Mouse (Mus musculus): Measurements from ENCODE around the gene Aco2. TPM values are rescaled to one million over a fixed set of nuclear protein-coding genes. Genes with fewer than 3 reads are reported as not detected.

The Aco2 gene
- total RNA-seq, 2 experiments from 2014 or later, result 126 to 180 TPM

DNA sequence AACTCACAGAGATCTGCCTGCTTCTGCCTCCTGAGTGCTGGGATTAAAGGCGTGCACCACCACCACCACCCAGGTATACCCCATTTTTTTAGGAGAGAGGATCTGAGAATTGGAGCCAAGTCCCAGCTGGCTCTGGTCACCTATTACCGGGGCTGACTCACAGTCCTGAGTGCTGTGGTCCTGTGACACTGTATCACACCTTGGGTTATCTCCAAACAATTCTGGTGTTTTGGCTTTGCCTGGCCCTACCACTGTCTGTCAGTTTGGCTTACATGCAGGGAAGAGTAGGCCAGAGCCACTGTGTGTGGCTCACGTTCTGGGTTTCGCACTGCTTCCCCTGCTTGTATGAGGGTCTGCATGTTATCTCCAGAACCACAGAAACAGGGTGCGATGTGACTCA is 68.1 kb downstream of the Aco2 start:
- no peak for ATAC-seq (replicated peaks; ENCODE audit: poor library complexity, severe bottlenecking)

DNA sequence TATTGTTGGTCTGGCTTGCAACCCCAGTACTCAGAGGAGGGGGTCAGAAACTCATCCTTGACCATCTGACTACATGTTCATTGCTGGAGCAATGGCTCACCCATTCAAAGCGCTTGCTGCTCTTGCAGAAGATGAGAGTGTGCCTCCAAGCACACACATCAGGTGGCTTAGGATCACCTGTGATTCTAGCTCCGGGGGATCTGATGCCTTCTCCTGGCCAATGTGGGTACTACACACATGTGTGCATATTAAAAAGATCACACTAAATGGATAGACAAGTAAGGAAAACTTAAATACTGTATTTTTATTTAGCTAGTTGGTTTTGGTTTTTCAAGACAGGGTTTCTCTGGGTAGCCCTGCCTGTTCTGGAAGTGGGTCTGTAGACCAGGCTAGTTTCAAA is 68.9 kb downstream of the Aco2 start:
- ATAC-seq (replicated peaks; ENCODE audit: poor library complexity, severe bottlenecking), result no peak

DNA sequence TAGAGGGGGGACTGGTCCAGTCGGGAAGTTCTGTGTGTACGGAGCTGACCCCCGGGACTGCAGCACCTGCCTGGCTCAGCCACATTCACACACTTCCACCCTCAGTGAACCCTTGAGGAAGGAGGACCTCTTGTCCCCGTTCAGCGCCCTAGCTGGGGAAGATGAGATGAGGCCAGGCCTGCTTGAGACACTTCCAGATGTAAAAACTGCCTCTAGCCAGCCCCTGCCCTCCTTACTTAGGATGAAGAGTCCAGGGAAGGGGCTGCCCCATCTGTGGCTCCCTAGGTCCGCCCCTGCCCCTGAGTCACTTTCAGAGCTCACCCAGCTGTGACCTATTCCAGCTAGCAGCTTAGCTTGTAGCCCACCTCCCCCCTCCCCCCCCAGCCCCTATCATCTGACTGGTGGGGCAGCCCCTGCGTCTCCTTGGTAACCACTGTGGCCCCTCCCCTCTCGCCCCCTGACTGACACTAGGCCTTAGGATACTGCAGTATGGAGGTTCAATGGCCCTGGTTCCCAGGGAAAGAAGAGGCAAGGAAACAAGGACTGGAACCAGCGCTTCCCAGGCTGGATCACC is 71.2 kb downstream of the Aco2 start:
- no peak for ATAC-seq (replicated peaks; ENCODE audit: poor library complexity, severe bottlenecking)

DNA sequence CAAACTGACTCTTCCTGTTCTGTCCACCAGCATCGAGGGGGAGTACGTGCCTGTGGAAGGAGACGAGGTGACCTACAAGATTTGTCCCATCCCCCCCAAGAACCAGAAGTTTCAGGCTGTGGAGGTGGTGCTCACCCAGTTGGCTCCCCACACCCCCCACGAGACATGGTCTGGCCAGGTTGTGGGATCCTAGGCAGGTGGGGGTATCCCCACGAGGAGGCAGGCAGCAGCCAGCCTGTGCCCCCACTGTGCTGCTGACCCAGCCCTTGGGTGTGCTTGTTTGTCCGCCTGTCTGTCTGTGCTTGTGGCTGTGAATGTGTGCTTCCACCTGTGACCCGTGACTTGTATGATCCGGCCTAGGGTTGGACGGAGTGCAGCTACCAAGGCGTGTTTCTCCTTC is 77.0 kb downstream of the Aco2 start:
- no peak for ATAC-seq (replicated peaks; ENCODE audit: poor library complexity, severe bottlenecking)

DNA sequence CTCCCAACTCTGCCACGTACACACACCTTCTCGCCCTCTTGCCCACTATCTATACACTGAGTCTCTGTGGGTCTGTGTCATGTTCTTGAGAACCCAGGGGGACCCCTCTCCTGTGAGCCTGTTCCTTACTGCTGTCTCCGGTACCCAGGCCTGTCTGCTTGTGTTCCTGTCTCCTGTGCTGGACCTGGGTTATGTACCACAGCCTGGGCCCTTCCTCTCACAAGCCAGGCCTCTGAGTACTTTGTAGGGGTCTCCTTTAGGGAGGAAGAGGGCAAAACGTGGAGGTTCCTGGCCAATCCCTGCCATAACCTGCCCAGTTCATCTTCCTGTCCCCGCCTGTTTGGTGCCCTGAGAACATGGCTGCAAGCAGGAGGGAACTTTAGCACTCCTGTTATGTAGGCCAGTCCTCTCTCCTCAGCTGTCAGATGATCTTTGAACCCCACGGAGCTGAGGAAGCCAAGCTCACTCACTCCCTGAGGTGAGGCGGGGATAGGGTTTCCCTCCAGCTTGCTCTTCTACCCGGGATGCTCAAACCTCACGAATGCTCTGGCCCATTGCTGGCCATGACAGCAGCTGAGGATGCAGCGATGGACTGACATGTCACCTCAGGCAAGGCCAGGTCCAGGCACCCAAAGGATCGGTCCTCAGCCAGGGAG is 77.5 kb downstream of the Aco2 start:
- no peak for ATAC-seq (replicated peaks; ENCODE audit: poor library complexity, severe bottlenecking)

DNA sequence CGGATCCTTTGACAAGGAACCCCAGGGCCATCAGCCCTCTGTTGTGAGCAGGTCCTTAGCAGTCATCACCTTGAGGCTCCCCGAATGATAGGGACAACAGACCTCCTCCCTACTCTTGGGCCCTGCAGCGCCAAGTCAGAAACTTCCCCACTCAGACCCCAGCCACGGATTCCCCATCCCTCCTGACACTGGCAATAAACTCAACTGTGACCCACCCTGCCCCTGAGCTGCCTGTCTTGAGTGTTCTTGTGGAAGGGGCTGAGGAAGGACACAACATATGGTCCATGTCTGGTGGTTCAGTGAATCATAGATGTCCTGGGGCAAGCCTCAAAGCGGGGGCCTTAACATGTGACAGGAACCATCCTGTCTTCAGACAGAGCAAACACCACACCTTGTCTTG is 78.6 kb downstream of the Aco2 start:
- no peak for ATAC-seq (replicated peaks; ENCODE audit: poor library complexity, severe bottlenecking)

DNA sequence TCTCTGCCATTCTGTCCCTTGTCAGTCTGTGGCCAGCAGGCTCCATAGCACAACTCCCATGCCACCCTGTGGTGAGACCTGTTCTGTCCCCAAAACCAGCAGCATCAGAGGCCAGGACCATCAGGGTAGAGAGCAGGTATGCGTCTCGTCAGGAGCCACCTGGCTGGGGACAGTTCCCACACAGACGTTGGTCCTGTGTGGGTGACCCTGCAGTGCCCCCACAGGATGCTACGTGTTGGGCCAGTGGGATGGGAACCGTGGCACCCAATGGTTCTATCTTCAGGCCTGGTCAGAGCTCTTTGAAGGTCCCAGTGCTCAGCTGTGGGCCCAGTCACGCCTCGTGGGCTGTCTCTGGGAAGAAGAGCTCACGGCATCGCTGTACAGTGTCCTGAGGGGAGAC is 79.0 kb downstream of the Aco2 start:
- ATAC-seq (replicated peaks; ENCODE audit: poor library complexity, severe bottlenecking), result no peak

DNA sequence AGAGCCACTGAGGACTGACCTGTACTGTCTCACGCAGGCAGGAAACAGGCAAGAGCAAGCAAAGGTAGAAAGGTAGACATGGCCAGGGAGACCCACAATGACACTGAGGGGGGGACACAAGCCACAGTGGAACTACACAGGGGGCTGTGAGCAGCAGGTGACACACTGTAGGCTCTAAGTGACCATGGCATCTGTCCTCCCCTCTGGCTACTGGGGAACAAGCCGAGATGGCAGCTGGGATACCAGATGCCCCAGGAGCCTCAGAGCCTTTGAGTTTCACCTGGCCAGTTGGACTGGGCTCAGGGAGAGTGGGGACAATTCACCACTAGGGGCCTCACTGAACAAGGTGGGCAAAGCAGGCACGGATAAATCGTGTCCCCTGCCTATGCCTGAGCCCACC is 80.2 kb downstream of the Aco2 start:
- no peak for ATAC-seq (replicated peaks; ENCODE audit: poor library complexity, severe bottlenecking)

DNA sequence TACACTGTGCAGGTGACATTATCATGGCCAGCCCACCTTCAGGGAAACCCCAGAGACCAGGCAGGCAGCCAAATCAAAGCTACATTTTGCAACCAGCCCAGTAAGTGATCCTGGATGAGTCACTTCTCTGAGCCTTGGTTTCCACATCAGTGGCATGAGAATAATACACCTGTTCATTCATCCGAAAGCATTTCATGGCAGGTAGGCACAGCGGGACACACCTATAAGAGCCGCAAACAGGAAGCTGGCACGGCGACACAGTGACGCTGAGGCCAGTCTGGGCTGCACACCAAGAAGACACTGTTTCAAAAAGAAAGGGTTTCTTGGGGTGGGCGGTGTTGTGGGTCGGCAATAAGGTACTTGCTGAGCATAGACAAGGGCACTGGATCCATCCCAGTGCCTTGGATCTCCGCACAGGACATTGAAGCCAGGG is 82.1 kb downstream of the Aco2 start:
- ATAC-seq (replicated peaks; ENCODE audit: poor library complexity, severe bottlenecking), result no peak

DNA sequence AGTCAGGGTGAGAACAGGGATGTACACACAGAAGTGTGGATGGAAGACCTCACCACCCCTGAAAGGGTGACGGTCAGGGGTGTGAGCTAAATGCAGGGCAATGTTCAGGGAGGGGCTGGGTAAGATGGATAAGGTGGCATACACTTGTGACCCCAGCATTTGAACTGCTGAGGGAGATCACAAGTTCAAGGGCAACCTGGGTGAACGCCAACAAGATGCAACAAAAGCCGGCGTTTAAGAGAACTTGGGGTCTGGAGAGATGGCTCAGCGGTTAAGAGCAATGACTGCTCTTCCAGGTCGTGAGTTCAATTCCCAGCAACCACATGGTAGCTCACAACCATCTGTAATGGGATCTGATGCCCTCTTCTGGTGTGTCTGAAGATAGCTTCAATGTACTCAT is 82.6 kb downstream of the Aco2 start:
- ATAC-seq (replicated peaks; ENCODE audit: poor library complexity, severe bottlenecking), result no peak

DNA sequence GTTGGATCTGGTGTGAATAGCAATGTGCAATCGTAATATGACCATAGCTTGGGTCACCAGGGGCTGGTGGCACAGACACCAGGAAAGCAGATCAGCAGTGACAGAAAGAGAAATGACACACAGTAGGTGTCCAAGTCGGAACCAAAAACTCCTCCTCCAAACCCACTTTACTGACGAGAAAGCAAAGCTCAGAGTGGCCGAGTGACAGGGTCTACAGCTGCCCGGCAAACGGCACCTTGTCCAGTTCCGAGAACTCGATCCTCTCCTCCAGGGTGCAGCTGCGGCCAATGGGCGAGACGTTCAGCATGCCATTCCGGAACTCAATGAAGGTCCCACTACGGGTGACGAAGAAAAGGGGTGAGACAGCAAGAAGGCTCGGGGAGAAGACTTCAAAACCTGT is 83.3 kb downstream of the Aco2 start:
- ATAC-seq (replicated peaks; ENCODE audit: poor library complexity, severe bottlenecking), result no peak

DNA sequence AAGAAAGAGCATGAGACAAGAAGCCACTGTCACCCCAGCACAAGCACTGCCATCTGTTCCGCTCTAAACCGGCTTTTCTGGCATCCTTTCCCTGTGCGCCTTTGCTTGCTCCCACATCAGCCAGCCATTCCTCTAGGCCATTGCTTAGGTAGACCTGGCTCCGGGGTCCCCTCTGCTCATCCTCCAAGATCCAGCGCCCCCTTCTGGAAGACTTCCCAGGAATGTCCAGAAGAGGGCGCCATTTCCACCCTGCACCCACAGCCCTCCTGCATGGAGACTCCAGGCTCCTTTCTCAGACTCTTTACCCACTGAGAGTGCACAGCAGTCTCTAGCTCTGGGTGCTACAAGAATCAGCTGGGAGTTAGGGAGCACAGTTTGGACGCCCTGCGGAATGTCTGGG is 84.3 kb downstream of the Aco2 start:
- peak; percentile 16; the same call in 1 of the 2 replicates for ATAC-seq (replicated peaks; ENCODE audit: poor library complexity, severe bottlenecking)

DNA sequence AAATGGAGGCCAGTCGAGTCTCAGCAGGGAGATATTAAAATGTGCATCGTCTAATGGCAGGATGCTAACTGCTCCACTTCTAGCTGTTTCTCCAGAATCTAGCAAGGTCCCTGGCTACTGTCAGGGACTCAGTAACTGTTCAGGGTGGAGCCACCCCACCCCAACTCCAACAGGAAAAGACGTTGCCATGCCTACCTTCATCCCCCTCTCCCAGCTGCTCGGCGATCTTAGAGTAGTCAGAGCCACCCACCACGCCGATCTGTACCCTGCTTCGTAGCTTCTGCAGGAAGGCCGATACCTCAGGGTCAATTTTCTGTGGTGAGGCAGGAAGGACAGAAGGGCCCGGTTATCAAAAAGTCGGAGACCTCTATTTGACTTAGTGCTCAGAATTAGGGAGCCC is 85.5 kb downstream of the Aco2 start:
- no peak for ATAC-seq (replicated peaks; ENCODE audit: poor library complexity, severe bottlenecking)

DNA sequence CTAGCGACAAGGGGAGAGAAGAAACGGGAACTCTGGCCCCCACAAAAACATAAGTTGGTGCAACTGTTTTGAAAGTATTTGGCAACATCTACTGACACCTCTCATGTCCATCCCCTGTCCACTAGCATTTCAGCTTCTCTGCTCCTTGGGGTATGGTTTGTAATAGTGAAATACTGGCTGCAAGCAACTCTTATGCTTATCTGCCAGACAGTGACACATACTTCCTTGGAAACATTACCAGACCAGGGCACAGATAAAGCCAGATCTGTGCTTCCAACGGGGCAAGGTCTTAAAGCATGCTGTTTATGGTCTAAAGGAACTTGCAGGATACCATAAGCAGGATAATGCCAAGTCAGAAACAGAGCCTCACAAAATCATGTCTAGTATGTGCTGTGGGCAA is 86.8 kb downstream of the Aco2 start:
- peak; percentile 23 for ATAC-seq (replicated peaks; ENCODE audit: poor library complexity, severe bottlenecking)

DNA sequence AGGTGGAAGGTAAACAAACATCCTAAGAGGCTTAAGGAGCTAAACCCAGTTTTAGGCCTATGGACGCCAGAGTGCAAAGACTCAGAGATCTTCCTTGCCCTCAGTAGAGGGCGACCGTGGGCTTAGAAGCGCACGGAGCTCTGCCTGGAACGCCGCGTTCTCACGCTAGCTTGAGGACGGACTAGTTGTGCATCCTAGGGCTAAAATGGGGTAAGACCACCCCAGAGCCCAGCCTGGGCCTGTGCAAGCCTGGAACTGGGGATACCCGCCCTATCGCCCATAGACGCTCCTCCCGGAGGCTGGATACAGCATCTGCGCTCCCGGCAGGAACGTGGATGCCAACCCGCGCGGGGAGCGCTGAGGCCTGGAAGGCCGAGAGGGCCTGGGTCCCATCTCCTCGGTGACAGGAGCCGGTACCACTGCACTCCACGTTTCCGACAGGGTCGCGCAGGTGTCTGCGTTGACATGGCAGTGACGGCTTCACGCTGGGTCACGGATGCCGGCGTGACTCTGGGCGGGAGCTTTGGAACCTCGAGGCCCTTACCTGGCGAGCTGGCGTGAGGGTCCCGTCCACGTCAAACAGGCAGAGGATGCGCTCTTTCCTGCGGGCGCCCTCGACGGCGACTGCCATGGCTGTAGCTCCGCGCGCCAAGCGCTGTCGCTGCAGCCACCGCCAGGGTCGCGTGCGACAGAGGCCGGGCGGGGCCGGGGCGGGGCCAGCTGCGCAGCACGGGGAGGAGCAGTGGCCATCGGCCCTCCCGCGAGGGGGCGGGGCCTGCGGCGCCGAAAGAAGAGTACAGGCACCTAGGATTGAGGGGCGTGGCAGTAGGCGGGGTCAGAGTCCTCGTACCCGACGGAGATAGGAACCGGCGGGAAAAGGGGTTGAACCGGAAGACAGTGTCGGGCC is 88.3 kb downstream of the Aco2 start, which contains the start of gene Pmm1:
Gene Pmm1 (minus strand): TSS at position 760 of the 907 bp plus-strand sequence.
- ATAC-seq (replicated peaks; ENCODE audit: poor library complexity, severe bottlenecking), result peak; percentile 97

DNA sequence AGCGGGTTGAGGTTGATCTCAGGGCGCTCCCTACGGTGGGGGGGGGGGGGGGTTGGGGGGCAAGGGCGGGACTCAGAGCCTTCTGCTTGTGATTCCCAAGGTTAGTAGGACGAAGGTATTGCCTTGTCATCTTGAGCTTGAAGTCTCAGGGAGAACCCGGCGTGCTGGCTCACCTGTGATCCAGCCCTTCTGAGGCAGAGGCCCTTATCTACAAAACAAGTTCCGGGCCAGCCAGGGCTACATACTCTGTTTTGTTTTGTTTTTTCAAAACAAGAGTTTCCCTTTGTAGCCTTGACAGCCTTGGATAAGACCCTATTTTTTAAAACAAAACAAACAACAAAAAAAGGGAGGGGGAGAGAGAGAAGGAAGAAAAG is 89.0 kb downstream of the Aco2 start:
- no peak for ATAC-seq (replicated peaks; ENCODE audit: poor library complexity, severe bottlenecking)

DNA sequence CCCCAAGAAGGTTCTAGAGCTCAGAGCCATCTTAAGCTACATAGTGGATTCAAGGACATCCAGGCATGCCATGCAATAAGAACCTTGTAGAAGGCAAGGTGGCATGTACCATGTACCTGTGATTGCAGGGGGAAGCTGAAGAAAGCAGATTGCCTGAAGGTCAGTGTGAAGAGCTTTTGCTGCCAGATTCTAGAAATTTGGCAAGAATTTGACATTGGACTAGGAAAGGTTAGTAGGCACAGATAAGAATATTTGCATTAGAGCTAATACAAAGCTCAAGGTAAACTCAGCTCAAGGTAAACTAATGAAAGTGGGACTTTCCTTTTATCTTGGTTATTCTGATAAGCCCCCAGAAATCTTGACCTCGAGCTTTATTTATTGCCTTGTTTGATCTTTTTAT is 92.2 kb downstream of the Aco2 start:
- no peak for ATAC-seq (replicated peaks; ENCODE audit: poor library complexity, severe bottlenecking)

Measured in granulocyte monocyte progenitor cell, adult 5-6 weeks (primary cell).